Mouse (Mus musculus) gastrocnemius, adult 8-10 months (tissue): Measurements from ENCODE around the gene Rtp3. TPM values are rescaled to one million over a fixed set of nuclear protein-coding genes. Genes with fewer than 3 reads are reported as not detected.
A peak's percentile ranks its signal among the peaks of the same experiment; 100 is the strongest.

ENCODE experiments used
- DNase-seq, 2 experiments: peaks; one replicate each; pipeline ENCODE4 v3.0.0; 2022; ENCODE audit warnings: low spot score in 2 of 2
- total RNA-seq, 4 experiments: library from RNA; stranded (reverse); gene quantifications; 2 replicates each; pipeline ENCODE4 v1.2.4; 2022

Gene Rtp3
- 1 to 10 TPM in 1 of 4 experiments, under 1 TPM in 3; 0.60 to 1.2 (median 0.76) TPM for total RNA-seq

DNA sequence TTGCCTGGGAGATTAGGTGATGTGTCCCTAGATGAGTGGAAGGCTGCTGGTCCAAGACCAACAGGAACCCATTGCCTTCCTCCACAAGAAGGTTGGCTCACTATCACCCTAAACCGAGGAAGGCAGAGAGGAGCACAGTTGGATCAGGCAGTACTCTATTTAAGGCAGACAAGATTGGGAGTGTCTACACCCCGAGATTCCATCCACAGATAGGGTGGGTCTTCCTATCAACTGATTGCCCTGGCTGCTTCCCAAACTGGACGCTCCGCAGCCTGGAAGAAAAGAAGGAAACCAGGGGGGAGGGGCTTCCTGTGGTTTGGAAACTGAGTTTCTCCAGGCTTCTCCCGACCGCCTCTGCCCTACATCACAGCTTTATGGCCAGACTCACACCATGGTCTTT, at the start of gene Rtp3:
Rtp3 (minus strand) TSS at position 380 of the 400 bp plus-strand sequence.
- DNase-seq = no peak

DNA sequence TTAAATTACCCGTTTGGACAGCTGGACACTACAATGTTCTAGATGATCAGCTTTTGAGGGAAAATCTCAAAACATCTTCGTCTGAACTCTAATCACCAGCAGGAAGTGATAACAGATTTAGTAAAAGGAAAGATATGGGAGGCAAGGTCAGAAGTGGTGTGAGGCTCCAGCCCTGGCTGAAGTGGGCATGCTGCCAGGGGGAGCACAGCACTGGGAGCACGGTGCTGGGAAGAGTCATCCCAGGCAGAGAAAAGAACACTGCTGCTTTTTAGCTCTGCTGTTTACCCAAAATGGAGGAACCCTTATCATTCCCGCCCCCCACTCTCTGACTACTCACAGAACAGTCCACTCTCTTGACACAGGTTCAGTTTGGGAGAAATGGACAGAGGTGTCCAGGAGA, 49.6 kb upstream of the Rtp3 start:
- no peak for DNase-seq

DNA sequence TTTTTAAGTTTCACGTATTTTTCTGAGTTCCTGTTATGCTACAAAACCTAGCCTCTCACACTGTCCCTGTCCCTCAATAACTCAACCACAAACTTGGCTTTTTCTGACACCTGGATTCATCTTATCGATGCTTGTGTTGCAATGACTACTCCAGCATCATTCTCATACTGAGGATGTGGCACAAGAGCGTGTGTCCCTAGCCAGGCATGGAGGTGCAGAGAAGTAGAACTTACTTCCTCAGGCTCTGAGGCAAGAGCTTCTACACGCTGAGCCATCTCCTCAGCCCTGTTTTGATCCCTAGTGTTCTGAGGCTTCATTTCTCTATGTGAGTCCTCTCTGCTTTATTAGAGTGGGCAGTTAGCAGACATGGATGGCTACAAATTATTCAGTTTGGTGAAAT, 43.3 kb upstream of the Rtp3 start:
- DNase-seq = no peak

DNA sequence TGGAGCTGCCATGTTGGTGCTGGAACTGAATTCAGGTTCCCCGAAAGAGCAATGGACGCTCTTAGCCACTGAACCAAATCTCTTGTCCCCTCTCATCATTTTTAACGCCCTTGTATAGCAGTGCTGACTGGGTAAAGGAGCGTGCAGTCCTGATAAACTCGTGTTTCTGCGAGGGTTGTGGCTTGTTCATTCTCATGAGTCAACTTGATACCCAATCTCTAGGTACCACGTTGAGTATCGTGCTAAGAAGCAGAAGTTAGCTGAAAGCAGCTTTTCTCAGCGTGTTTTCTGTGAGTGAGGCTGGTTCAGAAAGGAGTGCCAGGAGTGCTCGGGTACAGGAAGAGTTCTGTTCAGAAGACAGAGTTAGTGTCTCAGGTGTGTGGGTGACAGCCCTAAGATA, 36.4 kb upstream of the Rtp3 start:
- DNase-seq = no peak

DNA sequence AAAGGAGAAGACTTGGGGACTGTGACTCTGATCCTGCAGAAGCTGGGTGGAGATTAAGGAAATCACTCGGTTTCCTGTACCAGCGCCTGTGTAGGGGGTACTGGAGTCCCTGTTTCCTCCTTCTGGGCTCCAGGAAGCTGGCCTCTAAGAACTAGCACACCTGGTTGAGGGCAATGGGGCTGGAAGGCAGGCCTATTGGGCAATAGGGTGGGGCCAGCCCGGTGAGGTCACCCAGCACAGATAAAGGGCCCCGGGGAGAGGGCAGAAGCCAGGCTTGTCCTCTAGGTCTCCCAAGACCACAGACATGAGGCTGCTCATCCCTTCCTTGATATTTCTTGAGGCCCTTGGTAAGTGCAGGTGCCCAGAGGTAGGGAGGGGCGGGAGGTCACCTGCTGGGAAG, 28.6 kb upstream of the Rtp3 start, which contains the start of gene Ltf:
Ltf (plus strand) TSS at position 250 of the 400 bp plus-strand sequence.
- DNase-seq = no peak

DNA sequence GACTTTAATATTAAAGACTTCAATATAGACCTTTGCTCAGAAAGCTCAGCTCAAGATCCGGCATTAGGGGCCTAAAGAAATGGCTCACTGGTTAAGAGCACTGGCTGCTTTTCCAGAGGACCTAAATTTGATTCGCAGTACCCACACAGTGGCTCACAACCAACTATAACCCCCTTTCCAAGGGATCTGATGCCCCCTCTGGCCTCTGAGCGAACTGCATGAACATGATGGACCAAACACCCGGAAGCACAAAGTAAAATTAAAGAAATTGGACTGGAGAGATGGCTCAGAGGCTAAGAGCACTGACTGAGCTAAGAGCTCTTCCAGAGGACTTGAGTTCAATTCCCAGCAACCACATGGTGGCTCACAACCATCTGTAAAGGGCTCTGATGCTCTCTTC, 25.3 kb upstream of the Rtp3 start:
- DNase-seq = no peak

DNA sequence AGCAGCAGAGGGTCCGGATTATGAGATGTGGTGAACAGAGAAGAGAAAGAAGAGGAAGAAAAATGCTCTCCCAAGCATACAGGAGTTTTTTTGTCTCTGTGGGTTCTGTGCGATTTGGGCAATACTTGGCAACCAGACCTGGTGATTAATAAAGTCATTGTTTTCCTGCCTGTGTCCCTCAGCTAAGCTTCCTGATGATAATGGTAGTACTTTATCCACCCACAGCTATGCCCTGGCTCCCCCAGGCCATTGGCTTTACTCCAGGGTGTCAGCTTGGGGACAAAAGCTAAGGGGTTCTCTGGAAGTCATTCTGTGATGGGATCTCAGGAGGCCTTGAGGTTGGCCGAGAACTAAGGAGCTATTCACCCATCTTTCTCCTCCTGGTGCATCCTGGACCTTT, 21.7 kb upstream of the Rtp3 start:
- DNase-seq = no peak

DNA sequence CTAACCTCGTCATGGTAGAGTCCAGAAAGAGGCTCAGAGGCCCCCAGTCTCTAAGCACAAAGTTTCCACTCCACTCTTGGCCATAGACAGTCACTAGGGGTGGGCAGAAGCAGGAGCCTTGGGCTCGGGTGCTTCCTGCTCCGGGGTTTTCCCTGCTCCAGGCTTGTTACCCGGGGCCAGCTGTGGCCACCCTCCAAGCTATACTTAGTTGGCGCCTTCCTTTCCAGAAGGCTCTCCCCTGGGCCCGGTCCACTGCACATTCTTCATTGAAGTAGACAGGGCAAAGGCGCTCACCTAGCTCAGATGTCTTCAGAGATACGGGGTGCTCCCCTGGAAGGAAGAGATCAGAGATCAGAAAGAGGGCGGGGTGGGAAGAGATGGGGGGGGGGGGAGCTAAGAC, 21.2 kb upstream of the Rtp3 start:
- no peak for DNase-seq

DNA sequence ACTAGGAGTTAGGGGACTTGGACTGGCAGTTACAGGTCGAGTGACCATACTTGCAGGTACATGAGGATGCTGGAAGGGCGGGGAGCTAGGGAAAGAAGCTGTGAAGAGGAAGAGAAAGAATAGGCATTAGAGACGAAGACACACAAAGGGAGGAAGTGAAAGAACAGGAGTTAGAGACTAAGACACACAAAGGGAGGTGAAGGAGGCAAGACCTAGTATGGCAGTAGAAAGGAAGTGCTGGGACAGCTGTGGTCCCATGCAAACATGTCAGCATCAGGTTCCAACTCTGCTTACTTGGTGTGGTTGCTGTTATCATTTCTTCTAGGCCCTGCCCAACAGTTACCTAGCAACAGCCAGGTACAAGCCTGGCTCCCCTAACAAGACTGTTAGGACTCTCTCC, 19.4 kb upstream of the Rtp3 start:
- DNase-seq = no peak

DNA sequence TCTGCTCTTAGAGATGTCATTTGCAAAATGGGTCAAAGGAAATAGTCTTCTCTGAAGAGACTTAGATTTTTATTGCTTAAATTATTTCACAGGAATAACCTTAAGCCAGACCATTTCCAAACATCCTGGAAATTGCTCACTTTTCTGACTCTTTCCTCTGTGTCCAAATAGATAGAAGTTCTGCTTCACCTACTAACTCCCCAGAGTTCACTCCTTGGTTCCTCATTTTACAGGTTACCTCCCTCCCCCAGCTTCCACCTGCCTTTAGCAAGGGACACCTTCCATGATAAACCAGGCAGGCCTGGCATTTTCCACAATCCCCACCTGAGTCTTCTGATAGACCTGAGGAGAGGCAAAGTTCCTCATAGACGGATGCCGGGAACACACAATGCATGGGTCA, 16.2 kb upstream of the Rtp3 start:
- DNase-seq = no peak

DNA sequence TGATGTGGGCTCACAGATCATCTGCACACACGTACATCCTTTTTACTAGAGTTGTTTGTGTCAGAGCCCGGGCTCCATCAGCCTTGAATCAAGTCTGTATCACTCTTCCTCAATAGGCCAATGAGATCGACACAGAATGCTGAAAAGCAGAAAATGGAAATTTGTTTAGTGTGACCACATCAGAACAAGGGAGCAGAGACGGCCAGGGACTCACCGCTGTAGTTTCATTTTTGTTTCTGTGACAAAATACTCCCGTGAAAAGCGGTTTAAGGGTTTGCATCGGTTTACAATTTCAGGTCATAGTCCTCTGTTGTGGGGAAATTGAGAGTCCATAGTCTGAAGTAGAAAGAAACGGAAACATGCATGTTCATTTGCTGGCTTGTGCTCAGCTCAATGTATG, 12.9 kb upstream of the Rtp3 start:
- no peak for DNase-seq

DNA sequence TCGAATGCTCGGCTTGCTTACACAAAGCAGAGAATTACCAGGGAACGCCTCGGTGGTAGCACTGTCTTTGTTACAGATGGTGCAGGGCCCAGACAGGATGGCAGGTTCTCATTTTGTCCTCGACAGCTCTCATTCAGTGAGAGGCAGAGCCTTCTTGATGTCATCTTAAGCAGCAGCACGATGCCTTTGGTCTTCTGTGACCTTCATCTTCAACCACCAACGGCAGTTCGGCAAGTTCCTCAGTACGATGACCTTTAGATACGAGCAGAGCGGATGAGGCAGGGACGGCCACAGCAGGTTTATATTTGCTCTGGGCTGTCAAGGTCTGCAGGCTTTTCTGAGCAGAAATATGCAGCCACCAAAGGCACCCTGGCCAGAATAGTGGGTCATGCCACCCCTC, 11.2 kb upstream of the Rtp3 start:
- no peak for DNase-seq

DNA sequence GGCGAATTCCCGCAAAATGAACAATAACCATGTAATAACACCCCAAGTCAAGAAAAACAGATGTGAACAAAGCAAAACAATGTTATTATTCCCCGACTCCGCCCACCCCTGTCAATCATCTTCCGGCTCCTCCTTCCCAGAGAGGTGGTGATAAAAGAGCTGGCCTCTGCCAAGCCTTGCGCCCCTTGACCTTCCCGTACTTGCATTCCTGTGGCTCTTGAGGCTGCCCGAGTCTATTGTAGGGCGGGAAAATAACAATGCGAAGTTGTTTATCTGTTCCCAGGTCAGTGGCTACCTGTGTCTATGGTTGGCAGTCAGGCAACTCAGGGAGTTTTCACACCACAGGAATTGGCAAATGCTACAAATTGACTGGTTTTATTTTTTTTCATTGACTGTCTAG, 9.5 kb upstream of the Rtp3 start:
- no peak for DNase-seq

DNA sequence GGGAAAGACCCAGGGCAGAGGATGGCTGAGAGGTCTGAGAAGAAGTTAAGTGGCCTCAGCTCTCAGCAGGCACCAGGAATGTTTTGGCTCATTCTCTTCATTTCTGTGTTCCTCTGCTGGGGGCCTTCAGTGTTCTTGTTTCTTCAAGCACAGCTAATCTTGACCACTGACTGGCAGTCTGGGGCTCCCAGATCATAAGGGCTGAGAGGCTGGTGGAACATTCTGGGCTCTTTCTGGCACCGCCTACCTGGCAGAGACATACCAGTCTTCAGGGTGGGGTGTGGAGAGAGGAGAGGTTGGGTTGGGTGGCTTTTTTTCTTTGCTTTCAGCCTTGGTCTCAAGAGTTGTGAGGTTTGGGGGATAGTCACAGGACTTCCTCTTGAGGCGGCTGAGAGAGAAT, 8.7 kb upstream of the Rtp3 start:
- DNase-seq = no peak

DNA sequence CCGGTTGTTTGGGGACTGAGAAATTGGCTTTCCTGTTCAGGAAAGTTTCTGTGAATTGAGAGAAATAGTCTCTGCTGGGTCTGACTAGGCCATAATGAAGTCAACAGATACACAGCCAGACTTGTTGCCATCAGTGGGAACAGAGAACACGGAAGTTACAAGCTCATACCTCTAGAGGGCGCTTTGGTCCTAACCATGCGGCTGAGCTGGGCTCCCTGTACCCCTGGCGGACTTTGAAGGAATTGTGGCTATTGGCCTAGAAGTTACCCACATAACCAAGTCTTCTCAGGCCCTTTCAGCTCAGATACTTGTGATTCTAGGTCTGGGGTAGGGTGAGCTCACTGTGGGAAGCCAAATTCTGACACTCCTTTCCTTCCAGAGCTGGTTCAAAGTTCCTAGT, 6.9 kb upstream of the Rtp3 start:
- DNase-seq = peak; percentile 52 to 56

DNA sequence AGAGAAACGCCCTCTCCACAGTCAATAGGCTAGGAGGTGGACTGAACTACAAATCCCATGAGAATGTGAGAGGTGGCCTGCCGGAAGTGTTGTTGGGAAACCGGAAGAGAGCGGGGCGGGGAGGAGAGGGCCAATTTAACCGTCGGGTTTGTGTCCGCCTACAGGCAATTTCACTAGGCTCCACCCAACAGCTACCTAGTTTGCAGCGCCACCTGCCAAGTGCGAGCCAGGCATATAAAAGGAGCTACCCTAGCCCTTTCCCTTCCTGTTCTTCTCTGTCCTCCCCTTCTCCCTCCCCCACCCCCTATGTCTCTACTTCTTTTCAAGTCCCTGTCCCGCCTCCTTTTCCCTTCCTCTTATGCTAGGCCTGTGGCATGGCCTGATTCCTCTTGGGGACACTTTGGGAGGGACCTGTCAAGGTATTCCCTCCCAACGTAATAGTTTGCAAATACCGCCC, 4.4 kb upstream of the Rtp3 start:
- peak; percentile 54 to 71 for DNase-seq

DNA sequence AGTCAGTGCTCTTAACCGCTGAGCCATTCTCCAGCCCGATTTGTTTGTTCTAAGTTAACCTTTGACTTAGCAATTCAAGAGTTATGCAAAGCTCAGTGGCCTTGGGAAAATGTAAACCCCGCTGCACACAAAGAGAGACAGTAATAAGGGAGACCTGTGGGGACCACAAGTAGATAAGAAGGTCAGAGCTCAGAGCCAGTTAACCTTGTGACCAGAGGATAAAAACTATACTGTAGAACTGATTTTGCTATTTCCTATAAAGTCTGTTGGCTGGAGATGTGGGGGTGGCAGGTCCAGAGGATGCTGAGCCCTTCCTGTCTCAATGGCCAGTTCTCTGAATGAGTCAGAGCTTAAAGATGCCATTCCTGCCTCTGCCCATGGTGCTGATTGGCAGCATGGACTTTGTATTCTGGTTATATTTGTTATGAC, 2.9 kb upstream of the Rtp3 start:
- DNase-seq = no peak

DNA sequence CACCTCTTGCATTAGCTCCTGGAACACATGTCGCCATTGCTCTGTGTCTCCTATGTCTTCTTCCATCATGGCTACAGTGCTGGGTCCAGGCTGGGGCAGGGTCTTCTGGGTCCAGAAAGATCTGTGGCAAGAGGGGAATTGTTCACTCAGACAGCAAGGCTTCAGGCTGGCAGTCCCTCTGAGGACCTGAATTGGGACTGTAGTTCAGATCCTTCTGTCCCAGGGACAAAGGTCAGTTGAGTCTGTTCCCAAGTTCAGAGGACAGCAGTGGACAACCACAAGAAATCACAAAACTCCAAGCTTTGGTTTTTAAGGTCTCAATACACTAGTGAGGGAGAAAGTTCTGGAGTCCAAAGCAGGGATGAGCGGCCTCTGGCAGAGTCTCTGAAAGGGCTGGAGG, 840 bp downstream of the Rtp3 start:
- DNase-seq = no peak

DNA sequence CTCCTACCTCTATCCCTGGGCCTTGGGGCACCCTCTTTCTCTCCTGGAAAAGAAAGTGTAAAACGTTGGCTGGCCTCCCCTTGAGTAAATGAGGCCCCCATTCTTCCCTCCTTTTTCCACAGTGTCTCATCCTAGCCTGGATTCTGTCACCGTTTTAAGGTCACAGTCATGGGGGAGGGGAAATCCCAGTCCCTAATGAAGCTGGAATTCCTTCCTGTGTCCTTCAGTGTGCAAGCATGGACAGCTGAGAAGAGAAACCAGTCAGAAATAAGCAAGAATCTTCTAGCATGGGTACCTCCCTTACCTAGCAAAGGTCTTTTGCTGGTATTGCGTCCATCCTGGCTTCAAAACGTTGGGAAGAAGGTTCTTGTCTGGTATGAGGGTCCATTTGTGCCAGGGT, 1.2 kb downstream of the Rtp3 start:
- no peak for DNase-seq

DNA sequence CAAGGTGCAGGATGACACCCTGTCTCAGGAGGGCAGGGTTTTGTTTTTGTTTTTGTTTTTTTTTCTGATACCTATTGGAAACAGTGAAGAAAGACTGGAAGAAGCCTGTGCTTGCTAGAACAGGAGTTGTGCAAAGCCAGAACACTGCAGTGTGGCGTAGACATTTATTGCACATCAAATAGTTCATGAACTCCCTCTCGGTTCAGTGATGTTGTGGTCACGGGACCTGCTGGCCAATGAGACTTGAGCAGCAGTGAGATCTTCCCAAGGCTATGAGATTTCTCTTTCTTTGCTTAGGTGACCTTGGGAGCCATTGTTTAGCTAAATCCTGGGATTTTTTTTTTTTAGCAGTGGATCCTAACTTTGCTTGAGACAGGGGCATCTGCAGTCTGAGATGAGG, 2.3 kb downstream of the Rtp3 start:
- no peak for DNase-seq

DNA sequence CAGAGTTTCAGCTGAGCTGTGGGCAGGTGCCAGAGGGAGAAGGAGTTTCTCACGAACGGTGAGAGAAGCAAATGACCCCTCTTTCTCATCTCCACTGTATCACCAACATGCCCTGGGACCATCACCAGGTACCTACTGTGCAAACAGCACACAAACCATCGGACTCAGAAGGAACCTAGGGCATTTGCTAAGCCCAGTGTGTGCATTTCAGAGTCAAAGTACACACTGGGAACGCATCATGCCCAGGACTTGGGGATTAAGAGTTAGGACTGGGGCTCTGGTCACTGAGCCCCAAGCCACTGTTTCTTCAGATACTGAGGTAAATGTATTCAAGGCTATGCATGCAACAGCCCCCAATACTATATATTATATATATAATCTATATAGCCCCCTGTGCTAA, 3.1 kb downstream of the Rtp3 start:
- DNase-seq = no peak

DNA sequence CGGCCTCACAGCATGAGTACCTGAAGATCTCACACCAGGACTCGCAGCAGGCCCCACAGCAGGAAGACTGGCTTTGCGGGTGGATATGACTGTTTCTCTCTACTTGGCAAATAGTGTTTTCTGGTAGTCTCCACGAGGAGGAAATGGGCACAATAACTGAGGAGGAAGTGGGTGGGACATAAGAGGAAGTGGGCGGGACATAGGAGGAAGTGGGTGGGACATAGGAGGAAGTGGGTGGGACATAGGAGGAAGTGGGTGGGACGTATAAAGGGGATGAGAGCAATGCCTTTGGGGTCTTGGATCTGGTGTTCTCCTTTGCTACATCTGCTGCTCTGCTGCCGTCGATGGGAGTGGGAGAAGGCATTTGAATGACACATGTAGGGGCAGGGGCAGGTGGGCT, 4.4 kb downstream of the Rtp3 start:
- no peak for DNase-seq

DNA sequence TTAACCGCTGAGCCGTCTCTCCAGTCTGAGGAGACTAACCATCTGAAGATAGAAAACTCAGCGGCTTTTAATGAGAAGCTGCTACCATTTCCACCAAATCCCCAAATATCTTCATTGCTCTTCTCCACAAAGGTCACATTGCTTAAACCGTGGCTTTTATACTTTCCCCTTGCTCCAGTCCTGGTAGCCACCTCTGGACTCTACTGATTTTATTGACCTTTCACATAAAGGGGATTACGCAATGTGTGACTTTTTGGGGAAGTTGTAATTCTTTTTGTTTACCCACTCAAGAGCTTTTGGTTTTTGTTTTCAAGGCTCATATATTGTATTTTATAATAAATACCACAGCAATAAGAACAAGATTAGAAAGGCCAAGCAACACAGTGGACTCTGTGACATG, 4.8 kb downstream of the Rtp3 start:
- no peak for DNase-seq

DNA sequence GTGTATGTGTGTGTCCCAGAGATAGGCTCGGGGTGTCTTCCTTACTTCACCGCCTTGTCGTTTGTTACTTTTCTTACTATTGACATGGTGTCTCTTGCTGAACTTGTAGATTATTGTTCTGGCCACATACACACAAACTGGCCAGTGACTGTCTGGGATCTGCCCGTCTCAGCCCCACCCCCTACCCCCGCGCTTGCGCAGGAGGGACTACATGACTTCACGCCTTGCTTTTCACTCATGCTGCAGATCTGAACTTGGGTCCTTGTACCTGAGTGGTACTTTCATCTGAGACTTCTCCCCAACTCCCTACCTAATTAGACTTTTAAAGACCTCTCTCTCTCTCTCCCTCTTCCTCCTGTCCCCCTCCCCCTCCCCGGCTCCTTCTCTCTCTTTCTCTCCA, 6.3 kb downstream of the Rtp3 start:
- no peak for DNase-seq
